Mouse (Mus musculus): Measurements from ENCODE around the gene Tspan9. TPM values are rescaled to one million over a fixed set of nuclear protein-coding genes. Genes with fewer than 3 reads are reported as not detected.

Gene Tspan9
- polyA plus RNA-seq, 2 experiments: 12.1 to 15.5 TPM

DNA sequence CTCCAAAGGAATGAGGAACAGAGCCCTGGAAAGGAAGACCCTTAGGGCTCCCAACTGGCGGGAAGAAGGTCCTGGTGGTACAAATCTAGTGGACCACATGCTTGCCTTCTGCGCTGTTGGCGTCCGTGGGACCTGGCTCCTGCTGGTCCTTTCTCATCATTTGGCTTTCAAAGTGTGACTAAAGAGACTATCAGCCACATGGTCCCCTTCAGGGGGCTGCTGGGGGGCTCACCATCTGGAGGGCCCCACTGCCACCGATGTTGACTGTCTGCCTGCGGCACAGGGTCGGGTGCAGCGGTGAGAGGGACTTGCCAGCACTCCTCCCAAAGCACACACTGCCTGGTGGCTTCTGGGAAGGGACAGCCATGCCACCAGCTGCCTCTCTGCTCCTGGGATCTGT lies 150.4 kb downstream of the Tspan9 start:
- DNase-seq (ENCODE audit: low read depth in 3 of 3, low spot score in 3 of 3): no peak
- no peak for ATAC-seq (ENCODE audit: insufficient read depth)
- H3K4me2 ChIP-seq (ENCODE audit: low read depth): no peak overlapping the region
- no peaks in the 10 kb centered on the region for H3K4me1 ChIP-seq (replicated peaks; ENCODE audit: control insufficient read depth in 2 of 2, insufficient read depth in 2 of 2, low read length in 1 of 2)
- H3K27me3 ChIP-seq (ENCODE audit: control insufficient read depth, insufficient read depth, low read length): no peaks in the 10 kb centered on the region
- no peaks in the 10 kb centered on the region for H3K9me3 ChIP-seq (ENCODE audit: control insufficient read depth, low read length)
- 64% methylated on average over 8 of the region's 8 CpGs for WGBS (ENCODE audit: insufficient replicate concordance)
- H3K4me3 ChIP-seq (ENCODE audit: insufficient read depth in 1 of 2, low read depth in 2 of 2, low read length in 2 of 2): no peak overlapping the region
- H3K27ac ChIP-seq: no peak overlapping the region
- no peaks in the 10 kb centered on the region for H3K36me3 ChIP-seq (replicated peaks; ENCODE audit: control insufficient read depth, insufficient read depth, low read depth)
- TF ChIP-seq EP300 (IDR thresholded peaks at IDR 0.05; ENCODE audit: low read depth): no peak
- TF ChIP-seq CTCF (IDR thresholded peaks at IDR 0.05; ENCODE audit: low read depth): no peak
- H3K9ac ChIP-seq (replicated peaks): no peak overlapping the region

DNA sequence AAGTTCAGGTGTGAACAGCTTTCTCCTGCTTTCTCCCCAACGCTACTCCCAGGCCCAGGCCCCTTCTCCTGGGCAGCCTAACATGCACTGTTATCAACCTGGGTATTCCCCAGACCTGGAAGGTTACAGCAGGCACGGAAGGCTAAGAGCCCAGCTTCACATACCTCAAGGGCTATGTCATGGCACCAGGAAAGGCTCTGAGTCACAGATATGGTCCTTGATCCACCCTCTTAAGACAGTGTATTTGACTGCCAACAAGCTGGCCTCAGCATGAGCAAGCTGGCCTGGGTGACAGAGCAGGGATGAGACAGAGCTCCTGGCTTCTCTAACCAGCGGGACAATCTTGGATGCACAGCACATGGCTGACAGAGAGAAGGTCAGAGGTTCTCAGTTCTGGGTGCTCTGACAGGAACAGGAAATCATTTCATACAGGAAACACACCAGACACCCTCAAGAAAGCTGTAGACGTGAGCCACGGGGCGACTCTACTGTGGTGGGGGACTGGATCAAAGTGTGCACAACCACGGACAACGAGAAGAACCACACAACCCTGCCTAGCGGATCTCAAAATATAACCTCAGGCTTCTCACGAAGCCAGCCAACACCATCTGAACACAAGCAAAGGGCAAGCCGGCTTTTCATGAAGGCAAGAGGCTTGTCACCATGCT lies 151.8 kb downstream of the Tspan9 start:
- TF ChIP-seq CTCF (IDR thresholded peaks at IDR 0.05; ENCODE audit: low read depth) (no peak), EP300 (IDR thresholded peaks at IDR 0.05; ENCODE audit: low read depth) (no peak)
- Histone ChIP-seq H3K9me3 (ENCODE audit: control insufficient read depth, low read length) (no peaks in the 10 kb centered on the region), H3K36me3 (replicated peaks; ENCODE audit: control insufficient read depth, insufficient read depth, low read depth) (no peaks in the 10 kb centered on the region), H3K27me3 (ENCODE audit: control insufficient read depth, insufficient read depth, low read length) (no peaks in the 10 kb centered on the region), H3K27ac (no peak overlapping the region), H3K4me1 (replicated peaks; ENCODE audit: control insufficient read depth in 2 of 2, insufficient read depth in 2 of 2, low read length in 1 of 2) (no peaks in the 10 kb centered on the region), H3K9ac (replicated peaks) (no peak overlapping the region), H3K4me3 (ENCODE audit: insufficient read depth in 1 of 2, low read depth in 2 of 2, low read length in 2 of 2) (no peak overlapping the region), H3K4me2 (ENCODE audit: low read depth) (no peak overlapping the region)
- no peak for ATAC-seq (ENCODE audit: insufficient read depth)
- WGBS (ENCODE audit: insufficient replicate concordance): 55% methylated on average over 11 of the region's 11 CpGs
- no peak for DNase-seq (ENCODE audit: low read depth in 3 of 3, low spot score in 3 of 3)

DNA sequence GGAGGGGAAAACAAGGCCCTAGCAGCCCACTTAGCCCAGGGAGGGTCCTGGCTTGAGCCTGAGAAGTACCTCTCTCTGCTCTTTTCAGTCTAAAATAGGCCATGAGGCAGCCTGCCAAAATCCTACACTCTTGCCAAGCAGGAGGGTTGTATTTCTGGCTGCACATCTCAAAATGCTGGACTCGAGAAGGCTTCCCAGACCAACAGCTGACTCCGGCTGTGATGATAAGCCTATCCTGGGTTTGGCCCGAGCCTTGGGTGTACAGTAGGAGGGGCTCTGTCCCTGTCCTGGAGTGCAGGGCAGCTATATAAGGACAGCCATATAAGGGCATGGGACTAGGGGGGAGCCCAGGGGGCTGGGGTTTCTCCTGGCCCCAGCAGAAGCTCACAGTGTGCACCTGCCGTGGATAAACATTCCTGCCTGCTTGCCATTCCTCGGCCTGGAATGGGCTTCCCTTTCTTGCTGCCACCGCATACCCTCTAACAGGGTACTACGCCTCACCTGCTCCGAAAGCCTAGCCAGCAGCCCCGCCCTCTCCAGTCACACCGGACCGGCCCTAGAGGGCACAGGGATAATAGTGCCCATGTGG lies 153.7 kb downstream of the Tspan9 start:
- H3K36me3 ChIP-seq (replicated peaks; ENCODE audit: control insufficient read depth, insufficient read depth, low read depth): no peaks in the 10 kb centered on the region

DNA sequence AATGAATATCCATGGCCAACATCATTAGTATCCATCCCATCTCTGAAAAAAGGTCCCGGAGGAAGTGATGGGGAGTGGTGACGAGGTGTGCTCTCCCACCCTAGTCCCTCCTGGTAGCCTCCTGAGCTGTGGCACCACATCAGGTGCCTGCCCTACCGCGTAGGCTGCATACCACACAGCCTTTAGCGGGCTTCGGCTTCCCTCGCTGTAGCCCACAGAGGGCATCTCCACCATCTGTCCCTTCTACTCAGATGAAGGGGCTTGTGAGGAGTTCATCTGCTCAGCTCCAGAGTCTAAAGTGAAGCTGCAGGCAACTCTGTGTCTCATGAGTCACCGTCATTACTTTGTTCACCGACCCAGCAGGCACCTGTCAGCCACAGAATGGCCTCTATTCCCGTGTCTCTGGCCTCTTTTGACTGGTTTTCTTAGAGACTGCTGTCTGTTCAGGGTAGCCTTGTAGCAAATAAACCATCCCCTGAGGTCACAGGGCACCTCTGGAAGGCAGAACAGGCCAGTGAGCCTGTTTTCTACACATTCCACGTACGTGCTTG lies 154.4 kb downstream of the Tspan9 start:
- Histone ChIP-seq H3K27me3 (ENCODE audit: control insufficient read depth, insufficient read depth, low read length) (no peaks in the 10 kb centered on the region), H3K4me1 (replicated peaks; ENCODE audit: control insufficient read depth in 2 of 2, insufficient read depth in 2 of 2, low read length in 1 of 2) (no peaks in the 10 kb centered on the region), H3K4me2 (ENCODE audit: low read depth) (no peak overlapping the region), H3K9me3 (ENCODE audit: control insufficient read depth, low read length) (no peaks in the 10 kb centered on the region), H3K4me3 (ENCODE audit: insufficient read depth in 1 of 2, low read depth in 2 of 2, low read length in 2 of 2) (no peak overlapping the region), H3K36me3 (replicated peaks; ENCODE audit: control insufficient read depth, insufficient read depth, low read depth) (no peaks in the 10 kb centered on the region), H3K27ac (no peak overlapping the region), H3K9ac (replicated peaks) (no peak overlapping the region)
- no peak for TF ChIP-seq CTCF (IDR thresholded peaks at IDR 0.05; ENCODE audit: low read depth)
- TF ChIP-seq EP300 (IDR thresholded peaks at IDR 0.05; ENCODE audit: low read depth): no peak
- DNase-seq (ENCODE audit: low read depth in 3 of 3, low spot score in 3 of 3) (no peak), ATAC-seq (ENCODE audit: insufficient read depth) (no peak)
- 72% methylated on average over 12 of the region's 12 CpGs for WGBS (ENCODE audit: insufficient replicate concordance)

More for the DNA sequence above, 153.7 kb downstream of the Tspan9 start:
- H3K9me3 ChIP-seq (ENCODE audit: control insufficient read depth, low read length): no peaks in the 10 kb centered on the region
- H3K4me2 ChIP-seq (ENCODE audit: low read depth): no peak overlapping the region
- H3K4me1 ChIP-seq (replicated peaks; ENCODE audit: control insufficient read depth in 2 of 2, insufficient read depth in 2 of 2, low read length in 1 of 2): no peaks in the 10 kb centered on the region
- WGBS (ENCODE audit: insufficient replicate concordance): 74% methylated on average over 11 of the region's 11 CpGs
- TF ChIP-seq EP300 (IDR thresholded peaks at IDR 0.05; ENCODE audit: low read depth): no peak
- no peak for TF ChIP-seq CTCF (IDR thresholded peaks at IDR 0.05; ENCODE audit: low read depth)
- H3K4me3 ChIP-seq (ENCODE audit: insufficient read depth in 1 of 2, low read depth in 2 of 2, low read length in 2 of 2): no peak overlapping the region
- ATAC-seq (ENCODE audit: insufficient read depth) (no peak), DNase-seq (ENCODE audit: low read depth in 3 of 3, low spot score in 3 of 3) (no peak)
- no peaks in the 10 kb centered on the region for H3K27me3 ChIP-seq (ENCODE audit: control insufficient read depth, insufficient read depth, low read length)
- no peak overlapping the region for H3K9ac ChIP-seq (replicated peaks)
- no peak overlapping the region for H3K27ac ChIP-seq

DNA sequence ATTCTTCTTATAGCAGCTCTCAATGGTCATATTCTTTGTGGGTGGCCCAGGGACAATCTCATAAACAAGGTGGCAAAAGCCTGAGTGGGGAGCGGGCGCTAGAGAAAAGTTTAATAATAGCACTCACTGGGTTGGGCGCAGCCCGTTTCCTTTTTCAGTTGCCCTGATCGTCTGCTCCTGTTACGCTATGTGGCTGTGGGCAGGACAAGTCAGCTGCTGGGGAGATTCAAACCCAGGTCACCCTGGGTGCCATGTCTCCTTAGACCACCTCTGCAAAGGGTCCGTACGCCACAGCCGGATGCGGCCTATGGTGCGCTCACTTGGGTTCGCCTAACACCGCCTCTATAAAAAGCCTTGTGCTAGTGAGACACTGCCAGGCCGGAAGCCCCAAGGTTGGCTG lies 156.0 kb downstream of the Tspan9 start:
- ATAC-seq (ENCODE audit: insufficient read depth): no peak
- no peaks in the 10 kb centered on the region for H3K36me3 ChIP-seq (replicated peaks; ENCODE audit: control insufficient read depth, insufficient read depth, low read depth)
- no peak overlapping the region for H3K27ac ChIP-seq
- no peak for DNase-seq (ENCODE audit: low read depth in 3 of 3, low spot score in 3 of 3)
- no peaks in the 10 kb centered on the region for H3K9me3 ChIP-seq (ENCODE audit: control insufficient read depth, low read length)
- TF ChIP-seq CTCF (IDR thresholded peaks at IDR 0.05; ENCODE audit: low read depth) (no peak), EP300 (IDR thresholded peaks at IDR 0.05; ENCODE audit: low read depth) (no peak)
- H3K4me1 ChIP-seq (replicated peaks; ENCODE audit: control insufficient read depth in 2 of 2, insufficient read depth in 2 of 2, low read length in 1 of 2): no peaks in the 10 kb centered on the region
- WGBS (ENCODE audit: insufficient replicate concordance): 76% methylated on average over 14 of the region's 14 CpGs
- H3K4me2 ChIP-seq (ENCODE audit: low read depth): no peak overlapping the region
- no peak overlapping the region for H3K9ac ChIP-seq (replicated peaks)
- no peaks in the 10 kb centered on the region for H3K27me3 ChIP-seq (ENCODE audit: control insufficient read depth, insufficient read depth, low read length)
- no peak overlapping the region for H3K4me3 ChIP-seq (ENCODE audit: insufficient read depth in 1 of 2, low read depth in 2 of 2, low read length in 2 of 2)
